In the genomic region with DNA sequence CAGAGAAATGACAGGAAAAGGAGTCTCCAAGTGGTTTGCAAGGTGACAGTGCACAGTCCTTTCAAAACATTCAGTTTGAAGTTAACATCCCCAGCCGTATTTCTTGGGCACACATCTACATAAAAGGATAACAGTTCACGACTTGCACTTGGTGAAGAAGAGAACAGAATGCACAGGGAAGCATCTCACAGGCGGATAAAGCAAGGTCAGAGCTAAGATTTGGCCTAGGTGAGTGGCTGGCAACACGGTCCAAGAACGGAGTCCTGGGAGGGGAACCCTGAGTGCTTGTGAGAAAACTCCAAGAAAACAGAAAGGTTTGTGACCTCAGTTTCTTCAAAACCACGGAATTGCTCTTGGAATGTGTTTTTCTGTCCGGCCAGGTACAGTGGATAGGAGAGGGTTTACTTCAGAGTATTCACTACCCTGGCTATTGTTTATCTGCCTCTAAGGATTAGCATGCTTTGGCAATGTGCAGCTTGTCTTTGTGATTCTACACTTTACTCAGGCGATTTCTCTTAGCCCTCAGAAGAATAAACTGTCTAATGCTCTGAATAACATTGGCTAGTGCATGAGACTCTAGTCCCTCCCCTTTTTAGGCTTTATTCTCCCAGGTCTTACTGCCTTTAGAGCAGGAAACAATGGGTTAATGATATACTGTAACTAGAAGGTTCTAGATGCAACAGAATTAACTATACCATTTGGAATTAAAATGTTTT, we compare ENCODE assay signal across 11 mouse cellular contexts.
DNase-seq lines count a peak whose midpoint lies in the region; ATAC-seq and TF ChIP-seq lines count a peak whose summit lies in the region.
"Had no signal": no experiment of that assay in that cellular context is flagged by ENCODE, and none has a peak within 500 bp of the region (broad histone marks: within the 10 kb centered on the region; RNA-seq: fewer than 3 reads in every experiment).

No protein-coding gene starts in this region.

- no peak overlapping the region for H3K9ac ChIP-seq in heart, postnatal 0 days (replicated peaks; ENCODE audit: low read depth, low read length)
- H3K9ac ChIP-seq in ES-E14 (ENCODE audit: insufficient read depth, low read depth, low read length, poor library complexity, severe bottlenecking) = peak overlapping the region; percentile 46; the same call in 1 of the 2 replicates
- no peak overlapping the region for H3K9ac ChIP-seq in forebrain, embryonic 12.5 days
- H3K9ac ChIP-seq in limb, embryonic 15.5 days = no peak overlapping the region

- H3K4me2 ChIP-seq in heart, postnatal 0 days (ENCODE audit: low read depth, low read length) = no peak overlapping the region
- H3K4me2 ChIP-seq in forebrain, embryonic 12.5 days = no peak overlapping the region
- H3K4me2 ChIP-seq in limb, embryonic 15.5 days = no peak overlapping the region

- H3K27me3 ChIP-seq in heart, postnatal 0 days (ENCODE audit: control insufficient read depth, insufficient read depth, low read length) = no peaks in the 10 kb centered on the region
- no peaks in the 10 kb centered on the region for H3K27me3 ChIP-seq in forebrain, embryonic 12.5 days
- no peaks in the 10 kb centered on the region for H3K27me3 ChIP-seq in limb, embryonic 15.5 days

- TF ChIP-seq EP300 in heart, postnatal 0 days (IDR thresholded peaks at IDR 0.05; ENCODE audit: low read depth) = no peak

- no peaks in the 10 kb centered on the region for H3K36me3 ChIP-seq in heart, postnatal 0 days (replicated peaks; ENCODE audit: control insufficient read depth, insufficient read depth, low read length)
- H3K36me3 ChIP-seq in ES-E14 (ENCODE audit: control insufficient read depth, insufficient read depth, low read length, poor library complexity, severe bottlenecking) = no peaks in the 10 kb centered on the region
- H3K36me3 ChIP-seq in forebrain, embryonic 12.5 days (replicated peaks) = no peaks in the 10 kb centered on the region
- no peaks in the 10 kb centered on the region for H3K36me3 ChIP-seq in limb, embryonic 15.5 days

- H3K9me3 ChIP-seq in heart, postnatal 0 days (replicated peaks; ENCODE audit: control insufficient read depth, low read length) = no peaks in the 10 kb centered on the region
- no peaks in the 10 kb centered on the region for H3K9me3 ChIP-seq in ES-E14 (ENCODE audit: control insufficient read depth, insufficient read depth, low read depth, low read length)
- H3K9me3 ChIP-seq in forebrain, embryonic 12.5 days = no peaks in the 10 kb centered on the region
- no peaks in the 10 kb centered on the region for H3K9me3 ChIP-seq in limb, embryonic 15.5 days

- DNase-seq in heart, postnatal 0 days (ENCODE audit: low spot score) = no peak
- DNase-seq in heart, adult 11 months = no peak
- DNase-seq in ES-E14 (ENCODE audit: low read depth, low spot score) = no peak
- DNase-seq in cerebellum, postnatal 14 days = no peak
- DNase-seq in layer of hippocampus, postnatal 36 days = no peak
- no peak for DNase-seq in right cerebral cortex, adult 18-20 months
- DNase-seq: adrenal gland, postnatal 25 days; kidney, postnatal 14 days had no signal

- peak overlapping the region; percentile 99 for H3K27ac ChIP-seq in heart, postnatal 0 days (ENCODE audit: low read depth)
- H3K27ac ChIP-seq in ES-E14 (ENCODE audit: insufficient read depth, low read depth, low read length, poor library complexity, severe bottlenecking) = peak overlapping the region; percentile 80; the same call in 1 of the 2 replicates
- peak overlapping the region; percentile 69 for H3K27ac ChIP-seq in forebrain, embryonic 12.5 days
- peak overlapping the region; percentile 58 for H3K27ac ChIP-seq in limb, embryonic 15.5 days

- in situ Hi-C loops in ES-E14 (cut with MboI; ENCODE audit: low sequenced_read_pairs in 2 of 2, unreplicated experiment in 2 of 2) = no loop called here

- H3K4me3 ChIP-seq in heart, postnatal 0 days (ENCODE audit: low read depth, low read length) = no peak overlapping the region
- H3K4me3 ChIP-seq in ES-E14 (ENCODE audit: insufficient read depth in 1 of 2, low read depth in 1 of 2, low read length in 2 of 2, poor library complexity in 1 of 2, severe bottlenecking in 1 of 2) = no peak overlapping the region
- H3K4me3 ChIP-seq in forebrain, embryonic 12.5 days (replicated peaks) = no peak overlapping the region
- no peak overlapping the region for H3K4me3 ChIP-seq in limb, embryonic 15.5 days
- H3K4me3 ChIP-seq: erythroblast, embryonic 14.5 days had no signal

- WGBS in heart, postnatal 0 days = 72% methylated on average over 8 of the region's 8 CpGs
- 60% methylated on average over 8 of the region's 8 CpGs for WGBS in forebrain, embryonic 12.5 days
- 75% methylated on average over 8 of the region's 8 CpGs for WGBS in limb, embryonic 15.5 days

- ATAC-seq in heart, postnatal 0 days (ENCODE audit: insufficient read depth, low read depth) = no peak
- no peak for ATAC-seq in forebrain, embryonic 12.5 days (ENCODE audit: low FRiP score)
- ATAC-seq in limb, embryonic 15.5 days (ENCODE audit: insufficient number of reproducible peaks, low FRiP score, low TSS enrichment, low read depth) = no peak

- TF ChIP-seq CTCF in heart, postnatal 0 days (IDR thresholded peaks at IDR 0.05; ENCODE audit: low read depth) = no peak

- peaks cover 27% of the 10 kb centered on the region for H3K4me1 ChIP-seq in heart, postnatal 0 days (ENCODE audit: control insufficient read depth, insufficient read depth)
- H3K4me1 ChIP-seq in ES-E14 (ENCODE audit: control insufficient read depth in 2 of 2, insufficient read depth in 2 of 2, low read length in 2 of 2, poor library complexity in 1 of 2) = peaks cover 3 to 16% of the 10 kb centered on the region in 2 experiments; a peak in 3 of 4 replicates
- H3K4me1 ChIP-seq in forebrain, embryonic 12.5 days = peaks cover 29% of the 10 kb centered on the region
- peaks cover 31% of the 10 kb centered on the region for H3K4me1 ChIP-seq in limb, embryonic 15.5 days

TF ChIP-seq in ES-E14, 5 proteins besides CTCF, POLR2A, EP300 and RAD21:
- TF ChIP-seq HCFC1 (IDR thresholded peaks at IDR 0.05; ENCODE audit: borderline replicate concordance, insufficient read depth, low read length) (no peak), CHD2 (IDR thresholded peaks at IDR 0.05; ENCODE audit: low read depth, low read length) (no peak), ZNF384 (IDR thresholded peaks at IDR 0.05; ENCODE audit: low read depth, low read length) (no peak), ZC3H11A (IDR thresholded peaks at IDR 0.05; ENCODE audit: borderline replicate concordance, low read depth, low read length) (no peak), MAFK (IDR thresholded peaks at IDR 0.05; ENCODE audit: insufficient read depth, low read depth, low read length) (no peak)
